ENCODE assay signal across 7 mouse cellular contexts in genomic region chr3:93446128-93446755, GRCm38 (mm10). TPM values are rescaled to one million over a fixed set of nuclear protein-coding genes. Genes with fewer than 3 reads are reported as not detected.
DNase-seq lines count a peak whose midpoint lies in the region; ATAC-seq and TF ChIP-seq lines count a peak whose summit lies in the region.

No protein-coding gene starts in this region.

- peaks cover 17% of the 10 kb centered on the region; the same call in 1 of the 2 replicates for H3K27me3 ChIP-seq in forebrain, embryonic 14.5 days (replicated peaks; ENCODE audit: control insufficient read depth, insufficient read depth, low read length)
- peaks cover 70% of the 10 kb centered on the region for H3K27me3 ChIP-seq in liver, embryonic 13.5 days
- H3K27me3 ChIP-seq in neural tube, embryonic 13.5 days = peaks cover 65% of the 10 kb centered on the region

- H3K4me2 ChIP-seq in forebrain, embryonic 14.5 days (ENCODE audit: low read length) = peak overlapping the region; percentile 96
- peak overlapping the region; percentile 66 for H3K4me2 ChIP-seq in liver, embryonic 13.5 days
- peak overlapping the region; percentile 95 for H3K4me2 ChIP-seq in neural tube, embryonic 13.5 days

- TF ChIP-seq POLR2A in brain, embryonic 14.5 days (IDR thresholded peaks at IDR 0.05; ENCODE audit: borderline replicate concordance, extremely low read depth, insufficient read depth, insufficient read length, poor library complexity, severe bottlenecking) = no peak

- no peak for TF ChIP-seq CTCF in brain, embryonic 14.5 days (IDR thresholded peaks at IDR 0.05; ENCODE audit: borderline replicate concordance, extremely low read depth, insufficient read depth, insufficient read length)

- DNase-seq in WW6 (ENCODE audit: low read depth, low spot score) = peak; percentile 26
- peak; percentile 84 for DNase-seq in brain, embryonic 14.5 days (ENCODE audit: low read depth)
- DNase-seq in forebrain, embryonic 14.5 days (ENCODE audit: low spot score) = peak; percentile 68
- peak; percentile 16 for DNase-seq in kidney, adult 11 months
- DNase-seq in liver, embryonic 13.5 days = no peak

- H3K27ac ChIP-seq in forebrain, embryonic 14.5 days (ENCODE audit: low read depth, low read length) = no peak overlapping the region
- H3K27ac ChIP-seq in liver, embryonic 13.5 days = no peak overlapping the region
- H3K27ac ChIP-seq in neural tube, embryonic 13.5 days (replicated peaks) = no peak overlapping the region

- ATAC-seq in forebrain, embryonic 14.5 days = no peak
- no peak for ATAC-seq in liver, embryonic 13.5 days (ENCODE audit: low read depth)
- ATAC-seq in neural tube, embryonic 13.5 days (ENCODE audit: low read depth) = no peak
- ATAC-seq in inflammation-experienced regulatory T-cells, adult 6 months = no peak

- WGBS in forebrain, embryonic 14.5 days = under 1% methylated on average over 54 of the region's 54 CpGs
- WGBS in liver, embryonic 13.5 days (ENCODE audit: insufficient replicate concordance) = 1% methylated on average over 54 of the region's 54 CpGs
- WGBS in neural tube, embryonic 13.5 days = under 1% methylated on average over 54 of the region's 54 CpGs

- no peaks in the 10 kb centered on the region for H3K36me3 ChIP-seq in forebrain, embryonic 14.5 days (ENCODE audit: control insufficient read depth, insufficient read depth, low read length)
- H3K36me3 ChIP-seq in liver, embryonic 13.5 days = no peaks in the 10 kb centered on the region
- no peaks in the 10 kb centered on the region for H3K36me3 ChIP-seq in neural tube, embryonic 13.5 days

- H3K9ac ChIP-seq in forebrain, embryonic 14.5 days (ENCODE audit: low read length) = peak overlapping the region; percentile 51; the same call in 1 of the 2 replicates
- H3K9ac ChIP-seq in liver, embryonic 13.5 days = no peak overlapping the region
- peak overlapping the region; percentile 58 for H3K9ac ChIP-seq in neural tube, embryonic 13.5 days

- H3K4me3 ChIP-seq in forebrain, embryonic 14.5 days (ENCODE audit: low read depth, low read length) = peak overlapping the region; percentile 60
- H3K4me3 ChIP-seq in liver, embryonic 13.5 days (replicated peaks) = peak overlapping the region; percentile 46
- H3K4me3 ChIP-seq in neural tube, embryonic 13.5 days = peak overlapping the region; percentile 61

- H3K9me3 ChIP-seq in forebrain, embryonic 14.5 days (replicated peaks; ENCODE audit: control insufficient read depth, low read length) = no peaks in the 10 kb centered on the region
- no peaks in the 10 kb centered on the region for H3K9me3 ChIP-seq in liver, embryonic 13.5 days (replicated peaks)
- H3K9me3 ChIP-seq in neural tube, embryonic 13.5 days = no peaks in the 10 kb centered on the region

- H3K4me1 ChIP-seq in forebrain, embryonic 14.5 days (ENCODE audit: control insufficient read depth, insufficient read depth, low read length) = peaks cover 8% of the 10 kb centered on the region; the same call in 1 of the 2 replicates
- peaks cover 5% of the 10 kb centered on the region; the same call in 1 of the 2 replicates for H3K4me1 ChIP-seq in liver, embryonic 13.5 days (replicated peaks)
- peaks cover 47% of the 10 kb centered on the region for H3K4me1 ChIP-seq in neural tube, embryonic 13.5 days (replicated peaks)

RNA-seq across cellular contexts. Expression of gene Tchh, which starts 4.1 kb away (rescaled TPM):
- polyA plus RNA-seq in brain, embryonic 14.5 days (2012; rRNA removed) = 0.26 and 0.67 TPM in 2 replicates
- polyA plus RNA-seq in forebrain, embryonic 14.5 days (2014; fragmentation: Nextera tagmentation; extraction: Ambion mirVana) = 0.32 and 0.52 TPM in 2 replicates
- polyA plus RNA-seq in liver, embryonic 13.5 days (2015; fragmentation: Nextera tagmentation; extraction: Ambion mirVana) = 0.07 and 0.08 TPM in 2 replicates
- 0.95 and 1.3 TPM in 2 replicates for polyA plus RNA-seq in neural tube, embryonic 13.5 days (2015; fragmentation: Nextera tagmentation; extraction: Ambion mirVana)
- polyA plus RNA-seq in inflammation-experienced regulatory T-cells, adult 6 months (2017; shearing (Covaris generic)) = under 1 TPM in 1 of 3 experiments, not detected in 2; 0.06 TPM

RNA-seq across cellular contexts. Expression of gene Tchhl1, which starts 22.3 kb away (rescaled TPM):
- not detected in 2 replicates for polyA plus RNA-seq in brain, embryonic 14.5 days (2012; rRNA removed)
- polyA plus RNA-seq in forebrain, embryonic 14.5 days (2014; fragmentation: Nextera tagmentation; extraction: Ambion mirVana) = not detected in 2 replicates
- not detected in 2 replicates for polyA plus RNA-seq in liver, embryonic 13.5 days (2015; fragmentation: Nextera tagmentation; extraction: Ambion mirVana)
- polyA plus RNA-seq in neural tube, embryonic 13.5 days (2015; fragmentation: Nextera tagmentation; extraction: Ambion mirVana) = not detected in 2 replicates
- polyA plus RNA-seq in inflammation-experienced regulatory T-cells, adult 6 months (2017; shearing (Covaris generic)) = not detected

RNA-seq across cellular contexts. Expression of gene Rptn, which starts 52.7 kb away (rescaled TPM):
- not detected in 2 replicates for polyA plus RNA-seq in brain, embryonic 14.5 days (2012; rRNA removed)
- not detected in 2 replicates for polyA plus RNA-seq in forebrain, embryonic 14.5 days (2014; fragmentation: Nextera tagmentation; extraction: Ambion mirVana)
- not detected in 2 replicates for polyA plus RNA-seq in liver, embryonic 13.5 days (2015; fragmentation: Nextera tagmentation; extraction: Ambion mirVana)
- not detected in 2 replicates for polyA plus RNA-seq in neural tube, embryonic 13.5 days (2015; fragmentation: Nextera tagmentation; extraction: Ambion mirVana)
- not detected for polyA plus RNA-seq in inflammation-experienced regulatory T-cells, adult 6 months (2017; shearing (Covaris generic))
